Comparison of ENCODE assay signal across 9 mouse cellular contexts in genomic region chr8:126807171-126807768, GRCm38 (mm10).
DNase-seq lines count a peak whose midpoint lies in the region; ATAC-seq lines count a peak whose summit lies in the region.
"Had no signal": no experiment of that assay in that cellular context is flagged by ENCODE, and none has a peak within 500 bp of the region (broad histone marks: within the 10 kb centered on the region; RNA-seq: fewer than 3 reads in every experiment).

No protein-coding gene starts in this region.

- 71% methylated on average over 8 of the region's 8 CpGs for WGBS in intestine, embryonic 15.5 days
- 66% methylated on average over 8 of the region's 8 CpGs for WGBS in intestine, embryonic 16.5 days
- 87% methylated on average over 8 of the region's 8 CpGs for WGBS in limb, embryonic 10.5 days
- WGBS in midbrain, embryonic 16.5 days, result 76% methylated on average over 8 of the region's 8 CpGs

- H3K9me3 ChIP-seq in intestine, embryonic 15.5 days, result no peaks in the 10 kb centered on the region
- H3K9me3 ChIP-seq in intestine, embryonic 16.5 days (ENCODE audit: control insufficient read depth, low read length), result no peaks in the 10 kb centered on the region
- no peaks in the 10 kb centered on the region for H3K9me3 ChIP-seq in limb, embryonic 10.5 days (replicated peaks)
- H3K9me3 ChIP-seq in midbrain, embryonic 16.5 days (replicated peaks; ENCODE audit: control insufficient read depth, low read length, poor library complexity, severe bottlenecking), result no peaks in the 10 kb centered on the region

- no peak overlapping the region for H3K9ac ChIP-seq in intestine, embryonic 15.5 days
- H3K9ac ChIP-seq in intestine, embryonic 16.5 days (ENCODE audit: low read depth, low read length), result no peak overlapping the region
- H3K9ac ChIP-seq in midbrain, embryonic 16.5 days (ENCODE audit: low read depth, low read length), result no peak overlapping the region

- H3K4me3 ChIP-seq in intestine, embryonic 15.5 days (replicated peaks), result no peak overlapping the region
- no peak overlapping the region for H3K4me3 ChIP-seq in intestine, embryonic 16.5 days (ENCODE audit: low read length)
- no peak overlapping the region for H3K4me3 ChIP-seq in limb, embryonic 10.5 days
- no peak overlapping the region for H3K4me3 ChIP-seq in midbrain, embryonic 16.5 days (ENCODE audit: low read depth, low read length)

- H3K27me3 ChIP-seq in intestine, embryonic 15.5 days (replicated peaks), result no peaks in the 10 kb centered on the region
- no peaks in the 10 kb centered on the region for H3K27me3 ChIP-seq in intestine, embryonic 16.5 days (replicated peaks; ENCODE audit: control insufficient read depth, insufficient read depth, low read length)
- H3K27me3 ChIP-seq in limb, embryonic 10.5 days (ENCODE audit: low read depth, poor library complexity, severe bottlenecking), result peaks cover 4% of the 10 kb centered on the region; the same call in 1 of the 2 replicates
- no peaks in the 10 kb centered on the region; the same call in 1 of the 2 replicates for H3K27me3 ChIP-seq in midbrain, embryonic 16.5 days (ENCODE audit: control insufficient read depth, insufficient read depth, low read depth, low read length)

- H3K4me2 ChIP-seq in intestine, embryonic 15.5 days (replicated peaks), result no peak overlapping the region
- H3K4me2 ChIP-seq in intestine, embryonic 16.5 days (ENCODE audit: low read depth, low read length), result no peak overlapping the region
- no peak overlapping the region for H3K4me2 ChIP-seq in midbrain, embryonic 16.5 days (ENCODE audit: low read length)

- peaks cover 7% of the 10 kb centered on the region for H3K4me1 ChIP-seq in intestine, embryonic 15.5 days (replicated peaks)
- H3K4me1 ChIP-seq in intestine, embryonic 16.5 days (ENCODE audit: control insufficient read depth, insufficient read depth, low read length), result peaks cover 14% of the 10 kb centered on the region
- peaks cover 14% of the 10 kb centered on the region for H3K4me1 ChIP-seq in limb, embryonic 10.5 days
- H3K4me1 ChIP-seq in midbrain, embryonic 16.5 days (ENCODE audit: control insufficient read depth, insufficient read depth, low read length), result no peaks in the 10 kb centered on the region

- no peak overlapping the region for H3K27ac ChIP-seq in intestine, embryonic 15.5 days
- no peak overlapping the region for H3K27ac ChIP-seq in intestine, embryonic 16.5 days (ENCODE audit: low read length)
- no peak overlapping the region for H3K27ac ChIP-seq in limb, embryonic 10.5 days
- H3K27ac ChIP-seq in midbrain, embryonic 16.5 days (ENCODE audit: low read length), result no peak overlapping the region

- peak; percentile 99 for DNase-seq in heart, adult 11 months
- DNase-seq in kidney, postnatal 14 days, result peak; percentile 37
- DNase-seq in limb, embryonic 10.5 days (ENCODE audit: low spot score), result no peak
- no peak for DNase-seq in thymus, adult 18-20 months

- peak; percentile 11; the same call in 1 of the 2 replicates for ATAC-seq in intestine, embryonic 15.5 days
- ATAC-seq in intestine, embryonic 16.5 days, result no peak
- peak; percentile 74 for ATAC-seq in monocyte, adult 5-6 weeks (replicated peaks; ENCODE audit: insufficient number of reproducible peaks, low FRiP score, low TSS enrichment, poor library complexity, severe bottlenecking)
- ATAC-seq in midbrain, embryonic 16.5 days, result no peak
- ATAC-seq: CD4-positive, CD25-positive, alpha-beta regulatory T cell, adult 4 months had no signal

- no peaks in the 10 kb centered on the region for H3K36me3 ChIP-seq in intestine, embryonic 15.5 days
- H3K36me3 ChIP-seq in intestine, embryonic 16.5 days (ENCODE audit: control insufficient read depth, insufficient read depth, low read length), result no peaks in the 10 kb centered on the region
- H3K36me3 ChIP-seq in limb, embryonic 10.5 days, result no peaks in the 10 kb centered on the region
- no peaks in the 10 kb centered on the region for H3K36me3 ChIP-seq in midbrain, embryonic 16.5 days (ENCODE audit: control insufficient read depth, insufficient read depth, low read length)

Comparison
In these comparisons a context has a peak if more than half of its experiments do, and no peak if none do; other contexts are left out.
1. ATAC-seq: peak in intestine, embryonic 15.5 days (single experiment) and monocyte, adult 5-6 weeks (single experiment); none in intestine, embryonic 16.5 days (single experiment) and midbrain, embryonic 16.5 days (single experiment).
2. DNase-seq: peak in heart, adult 11 months (single experiment) and kidney, postnatal 14 days (single experiment); none in limb, embryonic 10.5 days (single experiment) and thymus, adult 18-20 months (0 of 2).